Mouse (Mus musculus) embryonic facial prominence, embryonic 13.5 days (tissue): ENCODE results near the gene Srms. TPM values are rescaled to one million over a fixed set of nuclear protein-coding genes. Genes with fewer than 3 reads are reported as not detected.
A peak's percentile ranks its signal among the peaks of the same experiment; 100 is the strongest.

ENCODE experiments used
- ATAC-seq: fragments of 200-750 bp; cut with Nextera tagmentation; 2 replicates; pipeline ENCODE4 v1.8.0; 2017; ENCODE audit warnings: low read depth; ENCODE audit not compliant: insufficient number of reproducible peaks, insufficient read depth, low FRiP score, low TSS enrichment
- H3K27ac ChIP-seq: fragments of 300-500 bp; sonication (generic); 2 replicates; pipeline ENCODE4 v1.5.1; 2015; ENCODE audit warnings: moderate library complexity, mild to moderate bottlenecking, inconsistent platforms
- H3K27me3 ChIP-seq: fragments of 300-500 bp; sonication (generic); 2 replicates; pipeline ENCODE4 v1.6.1; 2015; ENCODE audit warnings: mild to moderate bottlenecking, inconsistent platforms
- H3K36me3 ChIP-seq: fragments of 300-500 bp; sonication (generic); 2 replicates; pipeline ENCODE4 v1.6.1; 2015; ENCODE audit warnings: mild to moderate bottlenecking, inconsistent platforms
- H3K4me1 ChIP-seq: fragments of 300-500 bp; sonication (generic); 2 replicates; pipeline ENCODE4 v1.6.1; 2015; ENCODE audit warnings: inconsistent platforms
- H3K4me2 ChIP-seq: fragments of 300-500 bp; sonication (generic); 2 replicates; pipeline ENCODE4 v1.6.1; 2015; ENCODE audit warnings: moderate library complexity, mild to moderate bottlenecking, inconsistent platforms
- H3K4me3 ChIP-seq: fragments of 300-500 bp; sonication (generic); 2 replicates; pipeline ENCODE4 v1.5.1; 2015; ENCODE audit warnings: mild to moderate bottlenecking, inconsistent platforms
- H3K9ac ChIP-seq: fragments of 300-500 bp; sonication (generic); 2 replicates; pipeline ENCODE4 v1.6.1; 2015; ENCODE audit warnings: mild to moderate bottlenecking, inconsistent platforms
- H3K9me3 ChIP-seq: fragments of 300-500 bp; sonication (generic); 2 replicates; pipeline ENCODE4 v1.6.1; 2016; ENCODE audit warnings: inconsistent platforms
- WGBS: fragments of 180-500 bp; shearing (Covaris S2); methylation state at CpG from one replicate; pipeline ENCODE4 v1.1.7; 2015; ENCODE audit warnings: mixed read lengths; 5-methylcytosine and 5-hydroxymethylcytosine counted together
- polyA plus RNA-seq: library from polyadenylated mRNA; unstranded; fragments of >200 nt; fragmentation: Nextera tagmentation; extraction: Ambion mirVana; gene quantifications from 2 replicates; pipeline ENCODE4 v1.2.1, GENCODE M21; 2015

Gene Srms
- polyA plus RNA-seq, 1 experiment from 2014 or later = not detected

- Histone ChIP-seq H3K9me3 (no peaks in the 10 kb centered on the region), H3K4me3 (no peak overlapping the region), H3K27ac (no peak overlapping the region), H3K27me3 (peaks cover 55% of the 10 kb centered on the region), H3K4me1 (peaks cover 7% of the 10 kb centered on the region), H3K4me2 (no peak overlapping the region), H3K9ac (no peak overlapping the region), H3K36me3 (no peaks in the 10 kb centered on the region)
- 87% methylated on average over 2 of the region's 2 CpGs for WGBS
- no peak for ATAC-seq
Measured at GRCm38 (mm10) chr2:181158471-181158870, 54.5 kb downstream of the Srms start.

- no peaks in the 10 kb centered on the region for H3K9me3 ChIP-seq
- no peak overlapping the region for H3K27ac ChIP-seq
- ATAC-seq = no peak
- H3K4me1 ChIP-seq = peaks cover 7% of the 10 kb centered on the region
- H3K36me3 ChIP-seq = no peaks in the 10 kb centered on the region
- WGBS = 81% methylated on average over 6 of the region's 6 CpGs
- no peak overlapping the region for H3K9ac ChIP-seq
- H3K4me3 ChIP-seq = no peak overlapping the region
- no peak overlapping the region for H3K4me2 ChIP-seq
- H3K27me3 ChIP-seq = peaks cover 61% of the 10 kb centered on the region
Measured at GRCm38 (mm10) chr2:181157716-181158302, 55.2 kb downstream of the Srms start.

- Histone ChIP-seq H3K9me3 (no peaks in the 10 kb centered on the region), H3K27ac (no peak overlapping the region), H3K4me3 (peak overlapping the region; percentile 39; the same call in 1 of the 2 replicates), H3K4me1 (peaks cover 7% of the 10 kb centered on the region), H3K9ac (no peak overlapping the region), H3K4me2 (peak overlapping the region; percentile 63; the same call in 1 of the 2 replicates), H3K36me3 (no peaks in the 10 kb centered on the region), H3K27me3 (peaks cover 64% of the 10 kb centered on the region)
- ATAC-seq = no peak
- WGBS = 71% methylated on average over 4 of the region's 4 CpGs
Measured at GRCm38 (mm10) chr2:181157180-181157579, 55.8 kb downstream of the Srms start.

- Histone ChIP-seq H3K4me3 (peak within 1 kb of the TSS; percentile 39), H3K27ac (no peak within 1 kb of the TSS), H3K36me3 (no peaks in the 10 kb centered on the region), H3K4me2 (peak within 1 kb of the TSS; percentile 63), H3K9ac (peak within 1 kb of the TSS; percentile 32; the same call in 1 of the 2 replicates), H3K27me3 (peaks cover 71% of the 10 kb centered on the region), H3K4me1 (peaks cover 7% of the 10 kb centered on the region), H3K9me3 (no peaks in the 10 kb centered on the region)
- WGBS = 3% methylated on average over 55 of the region's 55 CpGs
- no peak for ATAC-seq
Measured at GRCm38 (mm10) chr2:181156248-181157121, 56.5 kb downstream of the Srms start, which contains the start of gene Eef1a2. Gene Eef1a2, minus strand, starts transcription at chr2:181157014.

- Histone ChIP-seq H3K4me2 (no peak overlapping the region), H3K9ac (no peak overlapping the region), H3K36me3 (no peaks in the 10 kb centered on the region), H3K27ac (no peak overlapping the region), H3K9me3 (no peaks in the 10 kb centered on the region), H3K27me3 (peaks cover 77% of the 10 kb centered on the region), H3K4me1 (peaks cover 7% of the 10 kb centered on the region), H3K4me3 (no peak overlapping the region)
- ATAC-seq = no peak
- WGBS = 67% methylated on average over 4 of the region's 4 CpGs
Measured at GRCm38 (mm10) chr2:181155801-181156200, 57.2 kb downstream of the Srms start.

Other genes with a start within 250 kb of the Srms start
- 128 and 132 TPM in 2 replicates for gene Arfgap1, start 246.0 kb downstream of the Srms start, polyA plus RNA-seq
- gene Col20a1, start 226.7 kb downstream of the Srms start, polyA plus RNA-seq = 0.84 and 0.93 TPM in 2 replicates
- gene Chrna4, start 169.6 kb downstream of the Srms start, polyA plus RNA-seq = 0.73 and 1.8 TPM in 2 replicates
- 0.59 and 0.63 TPM in 2 replicates for gene Kcnq2, start 77.9 kb downstream of the Srms start, polyA plus RNA-seq
- 0.20 TPM in 1 of 2 replicates, not detected in the other for gene Eef1a2, start 56.2 kb downstream of the Srms start, polyA plus RNA-seq
- 327 and 423 TPM in 2 replicates for gene Ppdpf, start 25.9 kb downstream of the Srms start, polyA plus RNA-seq
- 0.07 TPM in 1 of 2 replicates, not detected in the other for gene Ptk6, start 10.4 kb downstream of the Srms start, polyA plus RNA-seq
- gene Fndc11, start 6.8 kb upstream of the Srms start, polyA plus RNA-seq = not detected in 2 replicates
- 0.51 and 0.78 TPM in 2 replicates for gene Helz2, start 28.8 kb upstream of the Srms start, polyA plus RNA-seq
- 15.9 and 16.9 TPM in 2 replicates for gene Gmeb2, start 74.8 kb upstream of the Srms start, polyA plus RNA-seq
- 14.9 and 17.1 TPM in 2 replicates for gene Stmn3, start 101.3 kb upstream of the Srms start, polyA plus RNA-seq
- 42.7 and 48.9 TPM in 2 replicates for gene Rtel1, start 106.6 kb upstream of the Srms start, polyA plus RNA-seq
- gene Zgpat, start 151.7 kb upstream of the Srms start, polyA plus RNA-seq = 48.4 and 50.7 TPM in 2 replicates
- gene Arfrp1, start 152.2 kb upstream of the Srms start, polyA plus RNA-seq = 75.2 and 76.1 TPM in 2 replicates
- 29.6 and 31.7 TPM in 2 replicates for gene Lime1, start 166.9 kb upstream of the Srms start, polyA plus RNA-seq
- 3.6 and 3.8 TPM in 2 replicates for gene Zbtb46, start 246.2 kb upstream of the Srms start, polyA plus RNA-seq